Mouse (Mus musculus) ES-CJ7 (cell line): Measurements from ENCODE around the gene Nova2.

Source experiments
- DNase-seq: peaks from one replicate; pipeline ENCODE4 v3.0.0; 2011; ENCODE audit warnings: low read depth, low spot score

Gene Nova2

GRCm38 (mm10) chr7:18925162-18925938 is at the start of gene Nova2:
Gene Nova2 (plus strand): TSS chr7:18925888.
- DNase-seq = peak; percentile 98

DNA sequence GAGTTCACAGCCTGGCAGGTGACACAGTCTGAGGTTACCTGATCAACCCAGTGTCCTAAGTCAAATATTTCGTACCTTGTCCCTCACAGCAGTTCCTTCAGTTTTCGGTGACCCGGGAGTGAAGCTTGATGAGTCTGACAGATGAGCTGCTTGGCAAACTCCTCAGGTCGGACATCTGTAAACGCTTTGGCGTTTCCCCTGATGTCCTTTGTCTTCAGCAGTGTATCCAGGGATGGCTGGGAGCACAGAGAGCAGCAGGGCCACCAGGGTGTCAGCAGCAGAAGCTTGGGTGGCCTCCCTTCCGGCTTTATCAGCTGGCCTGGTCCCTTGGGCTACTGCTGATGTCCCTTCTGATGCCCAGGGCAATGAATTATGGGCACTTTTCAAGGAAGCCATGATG is 47.0 kb upstream of the Nova2 start:
- no peak for DNase-seq

DNA sequence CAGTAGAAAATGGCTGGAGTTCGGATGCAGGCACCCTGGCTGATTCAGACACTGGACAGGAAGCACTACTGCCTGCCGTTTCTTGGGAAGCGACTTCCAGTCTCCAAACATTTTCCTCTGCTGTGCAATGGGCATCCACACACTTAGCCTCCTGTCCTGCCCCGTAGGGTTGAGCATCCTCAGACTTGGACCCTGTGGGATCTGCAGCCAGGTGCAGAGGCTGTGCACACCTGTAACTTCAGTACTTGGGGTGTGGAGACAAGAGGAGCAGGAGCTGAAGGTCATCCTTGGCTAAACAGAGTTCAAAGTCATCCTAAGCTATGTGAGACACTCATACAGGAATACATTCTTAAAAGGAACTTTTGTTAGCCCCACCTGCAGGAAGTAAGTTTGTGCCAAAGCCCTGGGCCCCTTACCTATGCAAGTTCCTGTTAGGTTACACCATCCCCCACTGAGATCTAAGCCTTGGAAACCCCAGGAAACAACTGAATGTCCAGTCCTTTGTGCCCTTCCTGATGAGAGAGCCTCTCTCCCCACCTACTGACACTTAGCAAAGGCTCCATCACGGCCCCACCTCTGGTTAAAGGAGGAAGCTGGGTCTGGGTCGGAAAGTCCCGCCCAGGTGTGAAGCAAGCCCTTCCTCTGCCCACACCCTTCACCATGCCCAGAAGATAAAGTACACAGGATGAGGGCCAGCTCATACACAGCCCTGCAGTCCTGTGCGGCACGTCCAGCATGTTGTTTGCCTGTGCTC is 41.5 kb upstream of the Nova2 start:
- peak; percentile 65 for DNase-seq

GRCm38 (mm10) chr7:18884745-18885422 is 40.8 kb upstream of the Nova2 start:
- DNase-seq = peak; percentile 71

GRCm38 (mm10) chr7:18886963-18887362 is 38.7 kb upstream of the Nova2 start:
- no peak for DNase-seq

DNA sequence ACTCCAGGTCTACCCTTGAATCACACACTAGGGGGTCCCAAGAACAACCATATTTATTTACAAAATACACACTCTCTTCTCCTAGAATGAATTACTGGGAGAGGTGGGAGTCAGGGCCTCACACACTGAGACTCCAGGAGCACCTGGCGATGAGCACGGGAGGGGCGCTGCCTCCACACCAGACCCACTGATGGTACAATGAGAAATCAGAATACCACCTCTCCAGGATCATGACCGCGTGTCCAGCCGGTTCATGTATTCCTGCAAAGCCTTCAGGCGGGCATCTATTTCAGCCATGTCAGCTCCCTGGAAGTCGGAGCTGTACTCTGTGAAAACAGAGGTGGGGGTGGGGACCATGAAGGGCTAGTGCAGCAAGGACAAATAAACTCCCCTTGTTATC is 34.8 kb upstream of the Nova2 start:
- no peak for DNase-seq

- DNase-seq = peak; percentile 83
These were observed 33.7 kb upstream of the Nova2 start for GRCm38 (mm10) chr7:18891872-18892599.

- DNase-seq = no peak
These were observed 32.7 kb upstream of the Nova2 start for GRCm38 (mm10) chr7:18893009-18893408.

- peak; percentile 84 for DNase-seq
These were observed 31.8 kb upstream of the Nova2 start for GRCm38 (mm10) chr7:18893651-18894430.

GRCm38 (mm10) chr7:18896536-18896935 is 29.2 kb upstream of the Nova2 start:
- no peak for DNase-seq

DNA sequence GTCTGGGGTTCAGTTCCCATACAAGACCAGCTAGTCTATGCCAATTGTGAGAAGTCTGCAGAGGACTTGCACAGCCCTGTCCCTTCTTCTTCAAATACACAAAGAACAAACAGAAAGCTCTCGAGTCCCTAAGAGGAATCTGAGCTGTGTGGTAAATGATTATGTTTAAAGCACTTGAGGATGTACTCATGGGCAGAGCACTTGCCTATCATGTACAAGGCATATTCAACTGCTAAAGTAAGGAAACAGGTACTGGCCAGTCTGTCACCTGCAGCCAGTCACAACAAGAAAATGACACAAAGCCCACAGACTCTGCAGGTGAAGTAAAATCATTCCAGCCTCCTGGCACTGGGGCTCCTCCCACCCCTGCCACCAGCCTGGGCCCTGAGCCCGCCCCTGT is 25.2 kb upstream of the Nova2 start:
- no peak for DNase-seq

- no peak for DNase-seq
These were observed 23.2 kb upstream of the Nova2 start for GRCm38 (mm10) chr7:18902486-18902885.

DNA sequence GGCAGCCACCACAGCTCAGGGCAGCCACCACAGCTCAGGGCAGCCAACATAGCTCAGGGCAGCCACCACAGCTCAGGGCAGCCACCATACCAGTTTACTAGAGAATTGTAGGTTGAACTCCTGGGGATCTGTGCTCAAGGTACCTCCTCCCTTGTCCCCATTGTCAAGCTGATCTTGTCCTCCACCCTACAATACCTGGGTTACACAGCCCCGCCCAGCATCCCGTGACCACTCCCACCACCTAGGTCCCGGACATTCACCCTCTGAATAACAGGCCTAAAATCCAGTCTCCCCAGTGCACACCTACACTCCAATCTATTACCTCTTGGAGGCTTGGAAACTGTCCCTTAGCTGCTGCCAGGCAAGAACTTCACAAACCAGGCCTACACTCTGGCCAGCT is 20.7 kb upstream of the Nova2 start:
- DNase-seq = peak; percentile 79

GRCm38 (mm10) chr7:18909797-18910196 is 15.9 kb upstream of the Nova2 start:
- no peak for DNase-seq

DNA sequence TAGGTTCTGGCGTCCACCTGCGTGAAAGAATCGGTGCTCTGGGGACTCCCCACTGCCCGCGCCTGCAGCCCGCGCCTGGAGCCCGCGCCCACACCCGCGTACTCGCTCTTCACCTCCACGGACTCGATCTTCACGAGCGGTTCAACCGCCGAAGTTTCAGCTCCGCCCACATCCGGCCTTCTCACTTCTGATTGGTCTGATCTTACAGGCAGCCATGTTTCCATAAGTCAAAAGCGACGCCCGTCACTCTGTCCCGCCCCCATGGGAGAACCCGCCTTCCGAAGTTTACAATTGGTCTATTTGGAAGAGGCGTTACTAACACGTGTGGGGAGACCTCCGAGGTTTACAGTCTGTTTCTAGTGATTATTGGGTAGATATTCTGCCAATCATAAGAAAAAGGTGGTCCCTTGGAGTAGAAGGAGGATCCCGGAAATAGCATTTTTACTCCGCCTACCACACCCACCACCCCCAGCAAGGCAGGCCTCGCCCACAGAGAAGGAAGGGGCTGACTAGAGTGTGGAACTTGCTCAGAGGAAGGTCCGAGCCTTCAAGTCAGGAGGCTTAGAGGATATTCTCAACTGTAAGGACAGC is 15.4 kb upstream of the Nova2 start, which contains the start of gene Ccdc61:
Ccdc61 (minus strand) TSS at position 175 of the 591 bp plus-strand sequence.
- DNase-seq = peak; percentile 99

DNA sequence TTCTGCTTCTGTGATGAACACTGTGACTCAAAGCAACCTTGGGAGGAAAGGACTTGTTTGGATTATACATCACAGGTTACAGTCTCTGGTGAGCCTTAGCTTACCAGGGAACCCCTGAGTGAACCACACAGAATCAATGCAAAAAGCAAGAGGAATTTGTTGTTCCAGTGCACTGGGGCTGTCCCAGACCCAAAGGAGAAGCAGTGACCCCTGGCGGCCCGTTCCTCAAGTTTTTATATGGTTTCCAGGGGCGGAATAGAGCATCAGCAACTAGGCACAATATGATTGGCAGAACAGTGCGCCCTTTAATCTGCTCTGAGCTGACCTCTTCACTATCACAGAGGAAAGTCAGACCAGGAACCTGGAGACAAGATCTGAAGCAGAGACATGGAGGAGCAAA is 9.4 kb upstream of the Nova2 start:
- DNase-seq = no peak

- DNase-seq = no peak
These were observed 7.8 kb upstream of the Nova2 start for GRCm38 (mm10) chr7:18917931-18918330.

GRCm38 (mm10) chr7:18921069-18921468 is 4.6 kb upstream of the Nova2 start:
- DNase-seq = peak; percentile 80

DNA sequence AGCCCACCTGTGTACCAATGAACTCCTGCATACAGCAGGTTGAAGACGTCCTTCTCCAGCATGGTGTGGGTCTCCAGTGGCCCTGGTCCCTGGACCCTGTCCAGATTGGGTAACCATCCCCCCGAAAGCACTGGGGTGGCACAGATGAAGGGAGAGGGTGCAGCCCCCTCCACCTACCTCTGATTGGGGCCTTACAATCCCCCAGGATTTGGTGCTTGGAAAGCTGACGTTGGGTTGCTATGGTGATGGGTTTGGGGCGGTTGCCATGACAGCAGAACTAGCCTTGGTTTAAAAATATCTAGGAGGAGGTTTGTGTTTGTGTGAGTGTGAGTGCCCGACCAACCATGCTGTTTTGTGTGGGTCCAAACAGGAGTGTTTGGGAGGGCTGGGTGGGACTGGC is 2.9 kb upstream of the Nova2 start:
- DNase-seq = no peak

DNA sequence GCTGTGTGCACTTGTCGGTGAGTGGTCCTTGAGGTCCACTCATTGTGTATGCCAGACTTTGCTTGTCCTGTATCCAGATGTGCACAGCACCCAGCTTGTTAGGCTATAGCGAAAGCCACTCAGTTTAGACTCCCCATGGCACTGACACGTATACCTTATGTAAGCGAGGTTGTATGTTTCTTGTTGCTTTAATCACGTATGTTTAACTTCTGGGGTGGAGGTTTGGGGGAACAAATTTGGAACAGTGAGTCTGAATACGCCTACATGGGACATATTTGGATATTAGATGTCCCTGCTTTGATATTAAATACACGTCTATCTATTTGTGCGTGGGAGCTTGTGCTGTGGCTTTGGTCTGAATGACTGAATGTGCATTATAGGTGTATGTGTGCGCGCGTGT is 2.4 kb upstream of the Nova2 start:
- DNase-seq = no peak
